Mouse (Mus musculus): ENCODE data around the gene Fndc3a.

Gene Fndc3a

DNA sequence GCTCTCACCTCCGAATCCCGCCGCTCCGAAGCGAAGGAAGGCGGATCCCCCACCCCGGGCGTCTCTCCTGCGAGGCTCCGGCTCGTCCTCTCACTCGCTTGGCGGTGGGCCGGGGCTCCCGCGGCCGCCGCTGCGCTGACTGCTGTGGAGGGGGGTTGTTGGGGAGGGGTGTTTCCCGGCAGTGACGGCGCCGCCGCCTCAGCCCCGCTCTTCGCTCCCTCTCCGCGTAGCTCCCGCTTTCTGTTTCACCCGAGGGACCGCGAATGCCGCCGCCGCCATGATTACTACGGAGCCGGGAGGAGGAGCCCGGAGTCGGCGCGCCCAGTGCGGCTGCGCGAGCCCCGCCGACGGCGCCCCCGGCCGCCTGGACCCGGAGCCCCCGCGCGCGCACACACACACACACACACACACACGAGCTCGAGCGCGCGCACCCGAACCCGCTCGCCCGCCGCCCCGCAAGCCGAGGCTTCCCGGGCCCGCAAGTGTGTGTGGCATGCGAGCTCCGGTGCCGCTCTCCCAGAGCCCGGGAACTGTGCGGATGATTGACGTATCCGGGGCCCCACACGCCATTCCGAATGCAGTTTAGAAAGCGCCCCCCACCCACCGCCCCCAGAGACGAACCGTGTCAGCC is at the start of gene Fndc3a:
Fndc3a (minus strand) TSS at position 294 of the 631 bp plus-strand sequence.
- peak; percentile 90 to 94 for DNase-seq

DNA sequence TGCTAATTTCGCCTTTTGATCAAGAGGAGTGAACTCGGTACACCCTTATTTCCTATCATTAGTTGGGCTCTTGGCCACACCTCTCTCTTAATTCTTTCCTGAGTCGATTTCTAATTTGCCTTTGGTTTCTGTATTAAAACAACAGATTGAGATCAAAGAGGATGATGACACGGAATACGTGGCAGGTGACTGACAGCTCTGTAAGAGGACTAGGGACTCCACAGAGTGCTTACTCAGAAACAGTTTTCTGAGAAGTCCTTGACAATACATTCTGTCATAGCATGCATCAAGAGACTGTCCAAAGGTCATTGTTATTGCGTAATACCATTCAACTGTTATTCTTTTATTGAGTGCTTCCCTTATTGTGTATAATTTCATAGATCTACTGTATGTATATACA is 43.1 kb upstream of the Fndc3a start:
- no peak for DNase-seq

DNA sequence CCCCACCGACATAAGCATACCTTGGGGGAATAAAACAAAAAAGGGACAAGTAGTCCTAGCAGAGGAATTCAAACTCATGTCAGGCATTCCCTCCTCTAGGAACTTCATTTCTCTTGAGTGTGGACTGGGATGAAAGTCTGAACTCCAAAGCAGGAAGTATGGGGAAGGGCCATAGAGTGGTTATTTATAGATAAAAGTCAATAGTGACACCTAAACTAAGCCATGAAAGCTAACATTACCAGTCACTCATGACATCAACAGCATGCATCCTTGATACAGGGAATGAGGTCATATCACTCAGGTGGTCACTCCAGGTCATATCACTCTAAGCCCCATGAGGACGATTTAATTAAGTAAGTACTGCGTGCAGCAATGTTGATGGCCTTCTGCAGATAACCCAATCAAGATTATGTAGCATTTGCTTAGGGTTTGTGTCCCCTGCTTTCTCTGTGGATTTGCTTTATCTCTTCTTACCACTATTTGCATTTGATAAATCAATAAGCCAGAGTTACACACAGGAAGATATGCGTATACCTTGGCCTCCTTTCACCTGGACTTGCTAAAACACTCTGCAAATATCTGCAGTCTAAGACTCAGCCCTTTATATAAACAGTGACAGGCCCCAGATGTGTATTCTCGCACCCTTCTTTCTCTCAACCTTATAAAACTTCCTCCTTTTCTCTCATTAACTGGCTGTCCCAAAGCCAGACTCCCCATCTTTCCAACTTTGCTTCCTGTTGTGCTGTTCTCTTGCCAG is 40.8 kb upstream of the Fndc3a start:
- DNase-seq: no peak

DNA sequence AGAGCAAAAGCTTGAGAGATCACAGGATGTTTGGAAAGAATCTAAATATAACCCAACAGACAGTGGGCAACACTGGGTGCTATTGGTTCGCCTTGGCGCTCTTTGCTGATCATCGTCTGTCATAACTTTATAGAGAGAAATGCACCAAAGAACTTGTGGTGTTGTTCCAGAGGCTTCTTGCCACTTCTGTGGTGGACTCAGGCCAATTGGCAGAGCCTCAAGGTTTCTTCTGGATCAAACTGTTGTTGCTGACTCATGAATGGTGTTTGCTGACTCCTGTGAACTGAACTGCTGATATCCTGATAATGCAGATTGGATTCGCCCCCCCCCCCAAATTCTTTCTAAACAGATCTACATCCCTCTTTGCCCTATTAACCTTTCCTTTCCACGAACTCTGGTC is 38.5 kb upstream of the Fndc3a start:
- no peak for DNase-seq

DNA sequence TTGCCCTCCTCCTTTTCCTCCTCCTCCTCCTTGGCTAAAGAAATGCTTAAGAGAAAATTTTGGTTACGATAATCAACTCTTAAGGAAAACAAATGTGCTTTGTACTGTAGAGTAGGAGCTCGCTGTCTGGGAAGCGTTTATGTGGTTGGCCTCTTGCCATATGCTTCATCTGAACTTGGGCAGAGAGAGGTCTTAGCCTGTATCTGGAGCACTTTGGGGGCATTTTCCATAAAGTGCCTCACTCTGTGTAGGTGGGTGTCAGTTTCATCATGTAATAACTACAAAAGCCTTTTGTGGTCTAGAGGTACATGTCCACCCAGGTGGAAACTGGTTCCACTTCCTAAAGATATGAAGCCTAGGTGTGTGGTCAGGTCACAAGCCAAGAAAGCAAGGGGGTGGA is 31.9 kb upstream of the Fndc3a start:
- DNase-seq: no peak

DNA sequence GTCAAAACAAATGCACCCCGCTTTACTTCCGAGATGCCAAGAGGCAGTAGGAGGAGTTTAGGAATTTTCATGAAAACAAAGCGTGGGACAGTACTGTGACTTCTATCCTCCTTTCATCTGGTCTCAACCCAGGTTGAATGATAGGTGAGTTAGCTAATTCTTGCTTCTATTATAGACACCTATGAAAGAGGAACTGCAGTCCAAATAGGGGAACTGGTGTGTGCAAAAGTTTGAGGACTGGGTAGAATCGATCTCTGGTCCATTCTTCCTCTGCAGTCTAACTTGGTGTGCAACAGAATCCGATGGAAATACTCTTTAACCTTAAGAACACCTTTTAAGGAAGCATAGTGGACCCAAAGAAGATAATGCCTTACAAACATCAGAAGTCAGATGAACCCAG is 30.5 kb upstream of the Fndc3a start:
- DNase-seq: no peak

DNA sequence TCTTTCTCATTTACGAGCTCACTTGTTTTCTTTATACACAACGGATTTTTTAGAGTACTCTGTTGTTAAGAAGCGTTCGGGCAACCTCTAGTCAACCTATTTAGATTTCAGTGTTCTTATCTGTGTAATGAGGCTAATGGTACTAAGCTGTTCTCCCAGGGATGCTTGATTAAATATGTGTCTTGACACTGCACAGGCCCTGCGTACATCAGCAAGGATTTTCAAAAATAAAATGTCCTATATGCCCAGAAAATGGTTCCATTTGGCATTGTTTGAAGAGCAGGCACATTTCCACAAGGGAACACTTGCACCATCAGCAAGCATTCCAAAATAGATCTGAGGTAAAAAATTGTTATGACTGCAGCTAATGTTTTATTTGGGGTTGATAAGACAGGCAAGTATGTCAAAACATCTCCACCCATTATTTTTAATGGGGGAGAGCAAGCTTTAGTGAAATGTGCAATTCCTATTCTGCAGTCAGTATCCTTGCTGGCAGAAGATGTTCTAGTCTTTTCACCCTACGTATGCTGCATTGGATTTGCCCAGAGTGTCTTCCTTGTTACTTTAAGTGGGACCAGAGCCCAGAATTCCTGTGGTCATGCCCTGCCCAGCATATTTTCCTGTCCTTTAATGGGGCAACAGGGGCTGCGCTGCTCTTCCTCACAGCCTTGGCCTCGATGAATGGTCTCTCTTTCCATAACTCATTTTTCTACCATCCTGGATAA is 29.8 kb upstream of the Fndc3a start:
- DNase-seq: no peak

DNA sequence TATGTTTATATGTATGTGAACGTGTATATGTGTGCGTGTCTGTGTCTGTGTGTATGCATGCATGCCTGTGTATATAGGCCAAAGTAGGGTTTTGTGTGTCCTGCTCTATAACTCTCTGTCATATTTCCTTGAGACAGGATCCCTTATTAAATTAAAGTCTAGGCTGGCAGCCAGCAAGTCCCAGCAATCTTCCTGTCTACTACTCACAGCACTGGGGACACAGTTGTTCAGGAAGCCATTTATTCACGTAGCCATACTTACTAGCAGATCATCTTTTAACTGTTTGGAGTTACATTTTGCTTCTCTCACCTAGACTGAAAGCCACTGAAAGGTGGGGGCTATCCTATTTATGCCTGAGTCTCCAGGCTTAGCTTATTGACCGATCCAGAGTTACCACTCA is 29.0 kb upstream of the Fndc3a start:
- DNase-seq: peak; percentile 4 to 16

DNA sequence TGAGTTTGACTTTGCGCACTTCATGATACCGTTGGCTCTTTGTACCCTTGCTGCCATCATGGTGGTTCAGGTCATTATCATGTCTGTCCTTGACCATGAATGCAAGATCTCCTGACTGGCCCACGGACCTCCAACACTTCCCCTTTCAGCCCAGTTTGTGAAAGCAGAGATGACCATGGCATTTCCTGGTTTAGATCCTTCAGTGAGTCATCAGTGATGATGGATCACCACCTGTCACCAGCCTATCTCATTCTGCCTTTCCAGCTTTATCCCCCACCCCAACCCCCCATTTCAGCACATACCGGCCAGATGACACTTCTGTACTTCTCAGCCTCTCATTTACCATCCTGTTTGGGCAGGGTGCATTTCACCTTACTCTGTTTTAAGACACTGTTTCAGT is 28.4 kb upstream of the Fndc3a start:
- no peak for DNase-seq

DNA sequence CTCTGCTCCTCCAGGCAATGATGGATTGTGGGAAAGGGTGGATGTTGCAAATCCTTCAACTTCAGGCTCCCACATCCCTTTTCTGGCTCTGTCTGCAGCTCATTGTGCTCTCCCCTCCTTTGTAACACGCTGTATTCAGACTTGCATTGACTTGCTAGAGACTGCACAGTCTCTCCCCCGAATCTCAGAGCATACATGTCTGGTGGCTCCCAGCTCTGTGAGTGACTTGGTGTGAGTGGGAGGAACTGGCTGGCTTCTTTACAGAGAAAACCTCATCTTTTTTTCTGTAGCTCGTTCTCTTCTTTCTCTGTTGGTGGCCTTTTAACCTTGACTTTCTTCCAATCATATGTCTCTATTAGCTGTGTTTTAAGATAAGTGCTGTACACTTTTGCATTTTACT is 16.1 kb upstream of the Fndc3a start:
- DNase-seq: peak in 1 of 2 experiments; percentile 19

DNA sequence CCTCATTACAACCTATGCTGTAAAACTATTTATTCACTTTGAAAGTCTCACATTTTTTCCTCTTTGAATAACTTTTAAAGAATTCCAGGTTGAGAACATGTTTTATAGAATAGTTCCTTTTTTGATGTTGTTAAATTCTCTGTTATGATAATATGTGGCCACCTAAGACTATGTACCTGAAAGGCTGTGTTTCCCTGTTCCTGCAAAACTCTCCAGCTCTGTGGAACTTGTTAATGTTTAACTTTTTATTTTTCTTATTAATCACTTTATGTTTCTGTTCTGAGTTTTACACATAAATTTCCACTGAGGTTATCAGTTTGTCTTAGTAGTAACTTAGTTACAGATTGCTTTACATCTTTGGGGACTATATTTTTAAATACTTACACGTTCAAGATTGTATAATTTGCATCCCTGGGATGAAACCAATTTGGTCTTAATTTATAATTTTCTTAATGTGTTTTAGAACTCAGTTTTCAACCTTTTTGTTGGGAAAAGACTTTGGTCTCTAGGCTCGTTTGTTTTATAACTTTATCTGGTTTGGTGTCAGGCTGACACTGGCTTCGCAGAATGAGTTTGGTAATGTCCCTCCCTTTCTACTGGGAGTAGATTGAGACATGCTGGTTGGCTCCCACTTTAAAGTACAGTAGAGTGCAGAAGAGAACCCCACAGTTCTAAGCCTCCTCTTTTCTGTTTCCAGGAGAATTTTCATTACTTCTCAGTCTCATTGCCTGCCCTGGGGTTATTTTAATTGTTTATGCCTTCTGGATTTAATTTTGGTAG is 12.7 kb upstream of the Fndc3a start:
- DNase-seq: no peak

DNA sequence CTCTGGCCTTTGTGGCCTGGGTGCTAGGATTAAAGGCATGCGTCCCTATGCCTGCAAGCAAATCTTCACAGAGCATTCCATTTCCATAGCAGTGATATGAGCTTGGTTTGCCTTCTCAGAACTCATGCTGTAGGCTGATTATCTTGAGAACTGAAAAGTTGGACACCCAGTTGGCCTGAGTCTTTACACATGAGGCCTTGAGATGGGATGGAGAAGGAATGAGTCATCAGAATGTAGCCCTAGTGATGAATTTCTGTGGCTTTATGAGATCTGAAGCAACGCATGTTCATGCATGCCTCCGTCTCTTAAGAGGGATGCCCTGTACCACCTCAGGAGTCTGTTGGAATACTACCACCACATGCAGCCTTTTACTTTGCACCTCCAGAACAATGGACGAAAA is 6.4 kb upstream of the Fndc3a start:
- DNase-seq: no peak

DNA sequence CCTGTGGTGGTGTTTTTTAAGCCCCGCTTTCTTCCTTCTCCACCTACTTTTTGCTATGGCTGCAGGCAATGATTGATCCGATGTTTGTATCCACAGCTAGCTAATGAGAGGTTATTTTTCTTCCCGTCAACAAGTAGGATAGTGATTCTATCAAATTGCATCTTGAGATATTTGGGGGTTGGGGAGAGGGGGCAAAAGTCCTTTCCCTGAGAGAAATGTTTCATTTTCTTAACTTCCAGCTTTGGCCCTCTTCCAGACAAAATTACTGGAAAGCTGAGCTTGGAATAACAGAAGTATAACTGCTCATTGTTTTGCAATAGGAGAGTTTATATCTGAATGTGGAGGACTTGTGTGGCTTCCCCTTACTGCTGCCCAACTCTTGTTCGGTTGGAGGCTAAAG is 1.3 kb upstream of the Fndc3a start:
- DNase-seq: no peak

DNA sequence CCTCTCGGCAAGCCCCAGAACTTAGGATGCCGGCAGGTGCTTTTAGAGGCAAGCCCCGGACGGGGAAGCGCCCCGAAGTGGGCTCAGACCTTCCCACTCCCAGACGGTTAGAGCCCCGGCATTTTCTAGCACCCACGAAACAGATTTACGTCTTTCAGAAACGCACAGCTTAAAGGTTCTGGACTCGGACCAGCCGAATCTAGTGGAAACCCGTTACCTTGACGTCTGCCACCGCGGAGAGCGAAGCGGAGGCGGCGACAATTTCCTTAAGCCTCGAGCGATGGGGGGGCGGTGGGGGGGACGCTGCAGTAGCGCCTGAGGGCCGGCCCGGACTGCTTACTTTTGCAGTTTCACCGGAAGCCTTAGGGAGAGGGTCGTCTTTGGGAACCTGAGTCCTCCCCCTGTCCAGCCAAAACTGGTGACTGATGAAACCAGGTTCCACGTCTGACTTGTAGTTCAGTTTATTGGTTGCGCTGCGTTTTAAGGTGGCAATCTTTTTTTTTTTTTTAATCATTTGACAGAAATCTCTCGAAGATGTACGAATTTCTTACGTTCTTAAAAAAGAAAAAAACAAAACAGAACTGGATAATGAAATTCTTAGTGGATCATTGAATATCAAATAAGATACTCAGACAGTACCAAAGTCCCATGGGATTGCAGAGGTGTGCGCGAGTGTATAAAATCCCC is 681 bp upstream of the Fndc3a start:
- DNase-seq: peak; percentile 55 to 71

DNA sequence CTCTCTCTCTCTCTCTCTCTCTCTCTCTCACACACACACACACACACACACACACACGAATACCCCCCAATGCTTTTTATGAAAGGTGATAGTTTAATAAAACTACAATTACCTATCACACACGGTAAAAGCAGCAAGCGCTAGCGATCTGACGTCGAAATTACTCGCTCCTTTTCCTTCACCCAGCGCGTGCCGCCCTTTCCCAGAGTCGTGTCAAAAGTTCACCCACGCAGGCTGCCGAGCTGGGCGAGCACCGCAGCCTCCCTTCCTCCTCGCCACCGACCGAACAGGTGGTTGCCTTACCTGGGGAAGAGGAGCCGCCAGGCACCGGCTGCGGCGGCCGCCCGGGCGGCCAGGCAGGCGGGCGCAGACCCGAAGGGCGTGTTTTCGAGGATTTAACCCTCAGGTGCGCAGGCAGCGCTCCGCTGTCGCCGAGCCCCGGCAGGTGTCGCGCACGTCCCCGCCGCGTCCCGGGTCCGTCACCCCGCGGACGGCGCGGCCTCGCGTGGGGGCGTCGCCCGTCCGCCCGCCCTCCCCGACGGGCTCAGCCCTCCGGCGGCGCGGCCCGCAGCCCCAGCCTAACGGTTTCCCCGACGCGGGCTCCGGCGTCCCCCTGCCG is 603 bp downstream of the Fndc3a start:
- no peak for DNase-seq

DNA sequence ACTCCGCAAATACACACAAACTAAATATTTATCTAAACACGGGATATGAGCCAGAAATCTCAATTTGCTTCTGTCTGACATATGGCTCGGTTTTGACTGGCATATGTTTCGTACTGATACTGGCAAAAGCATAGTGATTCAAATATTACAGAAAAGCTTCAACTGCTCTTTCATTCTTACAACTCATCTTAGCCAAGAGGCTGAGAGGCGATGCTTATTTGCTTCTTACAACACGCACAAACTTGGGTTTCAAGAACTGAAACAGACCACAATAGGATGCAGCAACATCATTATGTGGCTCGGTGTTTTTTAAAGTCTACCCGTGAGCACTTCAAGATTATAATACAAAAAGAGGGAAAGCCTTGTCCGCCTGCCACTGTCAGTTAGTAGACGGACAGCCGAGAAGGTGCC is 1.2 kb downstream of the Fndc3a start:
- DNase-seq: no peak

DNA sequence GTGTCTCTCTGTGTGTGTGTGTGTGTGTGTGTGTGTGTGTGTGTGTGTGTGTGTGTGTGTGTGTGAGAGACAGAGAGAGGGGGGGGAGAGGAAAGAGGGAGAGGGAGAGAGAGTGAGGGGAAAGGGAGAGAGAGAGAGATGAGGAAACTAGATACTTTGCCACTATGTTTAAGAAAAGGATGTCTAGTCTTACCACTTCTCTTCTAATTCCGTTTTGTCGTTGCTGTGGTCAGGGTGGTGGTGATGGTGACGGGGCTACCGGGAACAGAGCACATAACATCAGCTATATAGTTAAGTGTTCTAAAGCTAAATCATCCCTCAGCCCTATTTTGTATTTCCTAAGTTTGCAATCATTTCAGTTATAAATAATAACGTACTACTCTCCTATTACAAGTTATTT is 9.7 kb downstream of the Fndc3a start:
- no peak for DNase-seq

DNA sequence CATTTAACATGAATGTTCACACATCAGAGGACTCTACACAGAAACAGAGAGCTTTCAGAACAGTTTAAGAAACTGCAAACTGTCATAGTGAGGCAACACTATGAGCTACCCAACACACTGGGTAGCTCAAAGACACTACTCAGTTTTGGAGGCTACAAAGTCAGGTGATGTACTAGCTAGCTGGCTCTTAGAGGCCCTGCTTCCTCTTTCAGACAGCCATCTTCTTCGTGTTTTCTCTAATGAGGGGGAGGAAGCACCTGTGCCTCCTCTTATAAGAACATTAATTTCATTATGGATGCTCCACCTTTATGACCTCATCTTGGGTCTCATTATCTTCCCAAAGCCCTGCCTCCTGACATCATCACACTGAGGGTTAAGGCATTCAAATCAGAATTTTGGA is 18.4 kb downstream of the Fndc3a start:
- no peak for DNase-seq

DNA sequence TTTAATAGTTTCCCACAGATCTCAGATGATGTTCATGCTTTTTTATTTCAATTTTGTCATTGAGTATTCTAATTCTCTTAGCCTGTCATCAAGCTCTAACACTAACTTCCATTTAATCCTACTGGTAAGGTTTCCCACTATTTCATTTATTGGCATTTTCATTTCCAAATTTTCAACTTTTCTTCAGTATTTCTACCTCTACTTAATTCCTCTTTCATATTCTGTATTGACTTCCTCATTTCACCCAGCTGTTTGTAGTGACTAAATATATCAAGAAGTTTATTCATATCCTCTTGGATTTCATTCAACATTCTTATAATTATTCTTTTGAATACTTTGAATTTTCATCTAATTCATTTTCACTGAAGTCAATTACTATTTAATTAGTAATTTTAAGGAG is 20.3 kb downstream of the Fndc3a start:
- no peak for DNase-seq

DNA sequence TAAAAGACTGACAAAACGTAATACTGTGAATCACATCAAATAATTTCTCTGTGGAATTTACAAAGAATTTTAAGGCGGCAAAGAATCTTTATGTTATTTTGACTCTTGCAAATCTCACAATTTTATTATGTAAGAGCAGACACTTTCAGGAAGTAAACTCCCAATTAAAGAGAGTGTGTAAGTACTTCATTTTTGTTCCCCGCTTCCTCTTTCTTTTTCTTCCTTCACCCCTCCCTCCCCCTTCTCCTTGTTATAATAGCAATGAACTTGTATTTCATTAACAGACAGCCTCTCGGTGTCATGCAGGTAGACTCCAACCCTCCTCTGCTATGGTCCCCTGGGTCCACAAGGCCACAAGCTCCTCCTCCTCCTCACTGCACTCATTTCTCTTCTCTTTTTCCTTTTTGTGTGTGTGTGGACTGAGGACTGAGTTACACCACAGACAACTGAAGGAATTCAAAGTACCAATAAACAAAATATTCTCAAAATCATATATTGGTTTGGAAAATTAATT is 24.9 kb downstream of the Fndc3a start:
- DNase-seq: no peak

DNA sequence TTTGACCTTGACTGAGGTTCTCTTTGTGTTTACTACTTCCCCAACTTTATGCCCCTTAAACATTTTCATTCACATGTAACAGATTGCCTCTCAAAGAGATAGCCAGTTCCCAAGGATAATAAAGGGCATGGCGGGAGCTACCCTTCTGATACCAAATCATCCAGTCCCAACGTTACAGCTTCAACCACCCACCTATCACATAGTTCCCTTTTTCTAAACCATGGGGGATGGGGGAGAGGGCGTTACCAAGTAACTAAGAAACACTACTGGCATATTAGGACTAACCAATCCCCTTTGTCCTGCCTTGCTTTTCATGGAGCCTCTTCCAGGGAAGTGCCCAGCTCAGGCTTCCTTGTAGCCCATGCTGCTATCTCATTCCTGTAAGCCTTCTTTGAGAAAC is 32.6 kb downstream of the Fndc3a start:
- DNase-seq: no peak

DNA sequence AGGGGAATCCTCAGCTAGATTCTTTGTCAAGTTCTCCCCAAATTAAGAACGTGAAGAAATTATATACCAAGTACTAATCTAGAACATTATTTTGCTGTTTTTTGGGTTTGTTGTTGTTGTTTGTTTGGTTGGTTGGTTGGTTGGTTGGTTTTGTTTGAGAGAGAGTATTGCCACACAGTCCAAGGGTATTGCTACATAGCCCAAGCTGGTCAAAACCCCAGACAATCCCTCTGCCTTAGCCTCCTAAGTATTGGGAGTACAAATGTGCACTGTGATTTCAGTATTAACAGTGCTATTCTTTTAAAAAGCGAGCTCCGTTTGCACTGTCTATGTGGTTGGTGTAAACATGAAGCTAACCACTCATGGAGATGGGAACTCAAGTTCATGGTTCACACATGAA is 37.9 kb downstream of the Fndc3a start:
- DNase-seq: no peak
